Mouse (Mus musculus) mouse embryonic stem cell (cell line): ENCODE data around the gene Sfr1.

Source experiments
- in situ Hi-C, 2 experiments: fragments of 300-500 bp; cut with MboI; formaldehyde crosslinking; loops; 1 replicate in 1 of 2; 3 replicates in 1 of 2; pipeline ENCODE4 v1.14.3; 2019 to 2020; ENCODE audit warnings: low sequenced_read_pairs in 2 of 2, low pct_unique_long_range_greater_than_20kb in 1 of 2, mixed read lengths in 1 of 2; ENCODE audit not compliant: unreplicated experiment in 1 of 2

Sfr1 gene

GRCm38 (mm10) chr19:47731931-47732330 lies 449 bp downstream of the Sfr1 start:
- in situ Hi-C loops = no loop called here

GRCm38 (mm10) chr19:47747072-47747471 lies 15.6 kb downstream of the Sfr1 start:
- in situ Hi-C loops = no loop called here

GRCm38 (mm10) chr19:47748950-47749349 lies 17.5 kb downstream of the Sfr1 start:
- in situ Hi-C loops = no loop called here

GRCm38 (mm10) chr19:47750391-47750790 lies 18.9 kb downstream of the Sfr1 start:
- in situ Hi-C loops = no loop called here

GRCm38 (mm10) chr19:47752456-47752855 lies 21.0 kb downstream of the Sfr1 start:
- in situ Hi-C loops = no loop called here

- in situ Hi-C loops = no loop called here
Observed at GRCm38 (mm10) chr19:47753921-47754320, 22.4 kb downstream of the Sfr1 start.

- in situ Hi-C loops = no loop called here
Observed at GRCm38 (mm10) chr19:47754931-47755330, 23.4 kb downstream of the Sfr1 start.

GRCm38 (mm10) chr19:47755625-47756024 lies 24.1 kb downstream of the Sfr1 start:
- in situ Hi-C loops = no loop called here

- in situ Hi-C loops = no loop called here
Observed at GRCm38 (mm10) chr19:47777847-47778246, 46.4 kb downstream of the Sfr1 start.

GRCm38 (mm10) chr19:47780145-47780544 lies 48.7 kb downstream of the Sfr1 start:
- in situ Hi-C loops = no loop called here

- in situ Hi-C loops = no loop called here
Observed at GRCm38 (mm10) chr19:47780972-47781371, 49.5 kb downstream of the Sfr1 start.

GRCm38 (mm10) chr19:47783898-47784297 lies 52.4 kb downstream of the Sfr1 start:
- in situ Hi-C loops = no loop called here
